Mouse (Mus musculus) kidney, embryonic 16.5 days (tissue): ENCODE measurements around the gene Sprtn. TPM values are rescaled to one million over a fixed set of nuclear protein-coding genes. Genes with fewer than 3 reads are reported as not detected.

Experiments used
- ATAC-seq: fragments of 200-750 bp; cut with Nextera tagmentation; 2 replicates; pipeline ENCODE4 v1.8.0; 2017; ENCODE audit warnings: moderate TSS enrichment; ENCODE audit not compliant: low FRiP score, low TSS enrichment
- H3K27ac ChIP-seq: fragments of 300-500 bp; sonication (generic); 2 replicates; pipeline ENCODE4 v1.5.1; 2014; ENCODE audit warnings: low read length
- H3K27me3 ChIP-seq: fragments of 300-500 bp; sonication (generic); 2 replicates; pipeline ENCODE4 v1.6.1; 2014; ENCODE audit warnings: low read length, control low read depth, mixed read lengths; ENCODE audit not compliant: insufficient read depth
- H3K36me3 ChIP-seq: fragments of 300-500 bp; sonication (generic); 2 replicates; pipeline ENCODE4 v1.6.1; 2014; ENCODE audit warnings: low read length, control low read depth, mixed read lengths; ENCODE audit not compliant: insufficient read depth
- H3K4me1 ChIP-seq: fragments of 300-500 bp; sonication (generic); 2 replicates; pipeline ENCODE4 v1.6.1; 2014; ENCODE audit warnings: low read length, control low read depth, mixed read lengths; ENCODE audit not compliant: insufficient read depth
- H3K4me2 ChIP-seq: fragments of 300-500 bp; sonication (generic); replicated peaks from 2 replicates; pipeline ENCODE4 v1.6.1; 2014; ENCODE audit warnings: low read depth, low read length
- H3K4me3 ChIP-seq: fragments of 300-500 bp; sonication (generic); 2 replicates; pipeline ENCODE4 v1.5.1; 2014; ENCODE audit warnings: mild to moderate bottlenecking, low read length
- H3K9ac ChIP-seq: fragments of 300-500 bp; sonication (generic); replicated peaks from 2 replicates; pipeline ENCODE4 v1.6.1; 2014; ENCODE audit warnings: low read length
- H3K9me3 ChIP-seq: fragments of 300-500 bp; sonication (generic); 2 replicates; pipeline ENCODE4 v1.6.1; 2016; ENCODE audit warnings: low read length, control low read depth
- WGBS: fragments of 180-500 bp; shearing (Covaris S2); extraction: QIAGEN DNeasy Blood & Tissue Kit; methylation state at CpG from one replicate; pipeline ENCODE4 v1.1.7; 2014; 5-methylcytosine and 5-hydroxymethylcytosine counted together
- polyA plus RNA-seq: library from polyadenylated mRNA; unstranded; fragments of >200 nt; fragmentation: Nextera tagmentation; extraction: Ambion mirVana; gene quantifications from 2 replicates; pipeline ENCODE4 v1.2.1, GENCODE M21; 2015

Sprtn gene
- polyA plus RNA-seq, 1 experiment from 2014 or later, result 9.8 TPM

DNA sequence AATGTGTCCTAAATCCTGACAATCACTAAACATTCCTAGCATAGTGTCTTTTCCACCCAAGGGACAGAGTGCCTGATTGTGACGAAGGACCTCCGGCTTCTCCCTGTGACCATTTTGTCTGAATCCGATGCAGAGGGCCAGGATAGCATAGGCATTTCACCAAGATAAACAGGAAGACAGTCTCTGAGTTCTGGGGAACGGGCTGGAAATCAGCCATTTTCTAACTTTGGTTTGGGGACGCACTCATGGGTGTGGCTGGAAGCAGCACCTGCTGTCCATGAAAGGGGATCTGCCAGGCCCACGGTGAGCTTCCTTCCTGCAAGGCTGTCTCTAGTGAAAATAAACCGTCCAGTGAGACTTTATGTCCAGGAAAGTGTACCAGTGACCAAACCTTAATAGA lies 55.5 kb downstream of the Sprtn start:
- Histone ChIP-seq H3K27ac (no peak overlapping the region), H3K9ac (no peak overlapping the region), H3K4me2 (no peak overlapping the region), H3K27me3 (no peaks in the 10 kb centered on the region), H3K36me3 (no peaks in the 10 kb centered on the region), H3K4me3 (no peak overlapping the region), H3K4me1 (peaks cover 10% of the 10 kb centered on the region), H3K9me3 (no peaks in the 10 kb centered on the region)
- no peak for ATAC-seq
- WGBS, result 64% methylated on average over 7 of the region's 7 CpGs

DNA sequence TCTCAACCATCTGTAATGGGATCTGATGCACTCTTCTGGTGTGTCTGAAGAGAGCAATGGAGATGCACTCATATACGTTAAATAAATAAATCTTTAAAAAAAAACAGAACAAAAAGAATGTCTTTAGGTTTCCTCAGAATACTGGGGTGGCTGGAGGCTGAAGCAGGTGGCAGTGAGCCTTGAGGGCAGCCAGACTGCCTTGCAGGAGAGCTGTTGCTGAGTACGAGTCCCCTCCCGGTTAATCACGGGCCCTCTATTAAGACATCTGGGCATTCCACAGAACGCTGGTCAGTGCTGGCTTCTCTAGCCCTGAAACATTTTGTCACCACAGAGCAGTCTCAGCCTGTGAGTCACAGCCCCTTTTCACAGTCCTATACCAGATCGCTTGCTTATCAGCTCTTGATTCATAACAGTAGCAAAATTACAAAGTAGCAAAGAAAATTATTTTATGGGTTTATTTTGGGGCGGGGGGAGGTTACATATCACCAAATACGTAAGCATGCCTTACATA lies 56.9 kb downstream of the Sprtn start:
- H3K9me3 ChIP-seq, result no peaks in the 10 kb centered on the region
- no peaks in the 10 kb centered on the region for H3K27me3 ChIP-seq
- no peak overlapping the region for H3K9ac ChIP-seq
- 71% methylated on average over 8 of the region's 8 CpGs for WGBS
- H3K4me1 ChIP-seq, result peaks cover 12% of the 10 kb centered on the region
- no peak for ATAC-seq
- H3K36me3 ChIP-seq, result no peaks in the 10 kb centered on the region
- no peak overlapping the region for H3K4me2 ChIP-seq
- H3K4me3 ChIP-seq, result no peak overlapping the region
- H3K27ac ChIP-seq, result no peak overlapping the region

Other genes with a start within 250 kb of the Sprtn start
- 28.0 and 31.7 TPM in 2 replicates for gene 2310022B05Rik, start 234.5 kb upstream of the Sprtn start, polyA plus RNA-seq
- 43.5 and 49.9 TPM in 2 replicates for gene Ttc13, start 175.9 kb upstream of the Sprtn start, polyA plus RNA-seq
- 23.8 and 27.2 TPM in 2 replicates for gene Arv1, start 175.7 kb upstream of the Sprtn start, polyA plus RNA-seq
- 3.4 and 4.0 TPM in 2 replicates for gene Fam89a, start 146.1 kb upstream of the Sprtn start, polyA plus RNA-seq
- 0.05 and 0.09 TPM in 2 replicates for gene Trim67, start 104.8 kb upstream of the Sprtn start, polyA plus RNA-seq
- 120 and 122 TPM in 2 replicates for gene Gnpat, start 34.9 kb upstream of the Sprtn start, polyA plus RNA-seq
- 47.6 and 50.1 TPM in 2 replicates for gene 2810004N23Rik, start 34.8 kb upstream of the Sprtn start, polyA plus RNA-seq
- gene Exoc8, start 181 bp upstream of the Sprtn start, polyA plus RNA-seq, result 7.8 and 8.1 TPM in 2 replicates
- gene Egln1, start 51.4 kb downstream of the Sprtn start, polyA plus RNA-seq, result 9.0 and 10.3 TPM in 2 replicates
- gene Tsnax, start 115.1 kb downstream of the Sprtn start, polyA plus RNA-seq, result 123 and 129 TPM in 2 replicates
- gene Disc1, start 156.3 kb downstream of the Sprtn start, polyA plus RNA-seq, result 2.1 and 3.2 TPM in 2 replicates